Mouse (Mus musculus) cerebellum, postnatal 4 days (tissue): ENCODE results near the gene Pon1.

Experiments
- DNase-seq, 2 experiments: peaks; one replicate each; pipeline ENCODE4 v3.0.0; 2022; ENCODE audit warnings: low spot score in 2 of 2, mixed read lengths in 1 of 2

Gene Pon1

GRCm38 (mm10) chr6:5177967-5178891, 15.5 kb downstream of the Pon1 start:
- DNase-seq: no peak

- DNase-seq: no peak
Measured at GRCm38 (mm10) chr6:5174179-5174812, 19.4 kb downstream of the Pon1 start.

GRCm38 (mm10) chr6:5172571-5172970, 21.2 kb downstream of the Pon1 start:
- DNase-seq: peak in 1 of 2 experiments; percentile 10

GRCm38 (mm10) chr6:5171418-5171817, 22.3 kb downstream of the Pon1 start:
- DNase-seq: no peak

- no peak for DNase-seq
Measured at GRCm38 (mm10) chr6:5168158-5168557, 25.6 kb downstream of the Pon1 start.

- DNase-seq: peak in 1 of 2 experiments; percentile 4
Measured at GRCm38 (mm10) chr6:5167051-5167677, 26.6 kb downstream of the Pon1 start.

- DNase-seq: no peak
Measured at GRCm38 (mm10) chr6:5164855-5165254, 28.9 kb downstream of the Pon1 start.

- no peak for DNase-seq
Measured at GRCm38 (mm10) chr6:5163507-5164144, 30.1 kb downstream of the Pon1 start.

GRCm38 (mm10) chr6:5162052-5162451, 31.7 kb downstream of the Pon1 start:
- DNase-seq: no peak

GRCm38 (mm10) chr6:5159385-5159791, 34.4 kb downstream of the Pon1 start:
- no peak for DNase-seq

- DNase-seq: no peak
Measured at GRCm38 (mm10) chr6:5156541-5157425, 37.0 kb downstream of the Pon1 start.

GRCm38 (mm10) chr6:5155313-5155927, 38.3 kb downstream of the Pon1 start:
- no peak for DNase-seq

- DNase-seq: no peak
Measured at GRCm38 (mm10) chr6:5154786-5155185, 39.0 kb downstream of the Pon1 start.

GRCm38 (mm10) chr6:5152185-5152584, 41.6 kb downstream of the Pon1 start:
- DNase-seq: no peak

- DNase-seq: no peak
Measured at GRCm38 (mm10) chr6:5151171-5151570, 42.6 kb downstream of the Pon1 start.

- DNase-seq: no peak
Measured at GRCm38 (mm10) chr6:5149941-5150340, 43.8 kb downstream of the Pon1 start.

GRCm38 (mm10) chr6:5147488-5148142, 46.1 kb downstream of the Pon1 start:
- DNase-seq: no peak

- no peak for DNase-seq
Measured at GRCm38 (mm10) chr6:5139666-5140065, 54.1 kb downstream of the Pon1 start.

GRCm38 (mm10) chr6:5138875-5139631, 54.7 kb downstream of the Pon1 start:
- no peak for DNase-seq
